13 mouse cellular contexts compared by ENCODE assay signal in the genomic region with DNA sequence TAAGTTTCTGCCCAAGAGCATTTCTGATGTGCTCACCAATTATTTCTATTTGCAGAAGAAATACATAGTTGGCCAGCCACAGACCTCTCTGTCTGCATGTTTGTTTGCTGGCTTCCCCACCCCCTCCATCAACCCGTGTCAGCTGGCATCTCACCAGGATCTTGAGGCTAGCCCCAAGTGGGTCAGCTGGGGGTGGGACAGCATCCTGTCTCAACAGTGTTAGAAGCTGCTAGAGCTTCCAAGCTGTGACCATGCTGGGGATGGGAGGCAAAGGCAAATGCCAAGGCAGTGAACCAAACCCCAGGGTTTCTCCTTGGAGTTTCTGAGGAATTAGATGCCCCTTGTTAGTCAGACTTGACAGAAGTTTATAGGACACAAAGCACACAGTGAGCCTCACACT. TPM values are rescaled to one million over a fixed set of nuclear protein-coding genes. Genes with fewer than 3 reads are reported as not detected.
DNase-seq lines count a peak whose midpoint lies in the region; ATAC-seq and TF ChIP-seq lines count a peak whose summit lies in the region.
"Had no signal": no experiment of that assay in that cellular context is flagged by ENCODE, and none has a peak within 500 bp of the region (broad histone marks: within the 10 kb centered on the region; RNA-seq: fewer than 3 reads in every experiment).

No protein-coding gene starts in this region.

- H3K4me2 ChIP-seq in forebrain, postnatal 0 days (ENCODE audit: low read depth): no peak overlapping the region
- H3K4me2 ChIP-seq: forebrain, embryonic 12.5 days; intestine, embryonic 15.5 days had no signal

- no peak overlapping the region; the same call in 1 of the 2 replicates for H3K9ac ChIP-seq in MEL (ENCODE audit: control insufficient read depth, low read depth, low read length, poor library complexity, severe bottlenecking)
- no peak overlapping the region for H3K9ac ChIP-seq in forebrain, postnatal 0 days
- H3K9ac ChIP-seq: forebrain, embryonic 12.5 days; intestine, embryonic 15.5 days had no signal

- H3K27ac ChIP-seq in MEL (ENCODE audit: control insufficient read depth, low read depth, low read length): peak overlapping the region; percentile 30; the same call in 1 of the 2 replicates
- no peak overlapping the region for H3K27ac ChIP-seq in forebrain, postnatal 0 days (ENCODE audit: low read depth, low read length)
- H3K27ac ChIP-seq: forebrain, embryonic 12.5 days; intestine, embryonic 15.5 days had no signal

- TF ChIP-seq RAD21 in MEL (IDR thresholded peaks at IDR 0.05; ENCODE audit: low read depth, low read length): no peak

- peaks cover 0 to 13% of the 10 kb centered on the region in 2 experiments; a peak in 2 of 4 replicates for H3K36me3 ChIP-seq in MEL (ENCODE audit: control insufficient read depth in 1 of 2, insufficient read depth in 2 of 2, low read length in 2 of 2)
- H3K36me3 ChIP-seq in forebrain, postnatal 0 days (ENCODE audit: insufficient read depth): no peaks in the 10 kb centered on the region
- H3K36me3 ChIP-seq: forebrain, embryonic 12.5 days; intestine, embryonic 15.5 days had no signal

- TF ChIP-seq POLR2A in MEL (IDR thresholded peaks at IDR 0.05; ENCODE audit: control insufficient read depth in 1 of 2, insufficient read depth in 1 of 2, low read depth in 1 of 2, low read length in 2 of 2, poor library complexity in 1 of 2): no peak

- peak; percentile 12 to 61 for DNase-seq in left cerebral cortex, postnatal 10 days (ENCODE audit: extremely low spot score in 1 of 2, low spot score in 2 of 2)
- no peak for DNase-seq in left cerebral cortex, adult 9 months (ENCODE audit: low spot score in 2 of 2)
- DNase-seq in MEL (ENCODE audit: low read depth, low spot score): no peak
- DNase-seq in cerebellum, postnatal 10 days: peak; percentile 48 to 60
- DNase-seq in heart, postnatal 10 days: peak; percentile 31 to 50
- no peak for DNase-seq in MN1 (ENCODE audit: low spot score)
- no peak for DNase-seq in urinary bladder, postnatal 25 days (ENCODE audit: low spot score)
- no peak for DNase-seq in forebrain, postnatal 0 days
- DNase-seq: adrenal gland, postnatal 25 days; layer of hippocampus, postnatal 36 days; right cerebral cortex, postnatal 4 days had no signal

- no peak for TF ChIP-seq CTCF in MEL (IDR thresholded peaks at IDR 0.05 in 2 of 3, conservative IDR thresholded peaks at IDR 0.05 in 1 of 3; ENCODE audit: control insufficient read depth in 1 of 3, insufficient read depth in 1 of 3, low read depth in 2 of 3, low read length in 3 of 3, poor library complexity in 1 of 3, severe bottlenecking in 1 of 3)
- no peak for TF ChIP-seq CTCF in forebrain, postnatal 0 days (IDR thresholded peaks at IDR 0.05; ENCODE audit: low read depth)

- no peaks in the 10 kb centered on the region for H3K9me3 ChIP-seq in MEL (replicated peaks; ENCODE audit: insufficient read depth, low read length)
- H3K9me3 ChIP-seq in forebrain, postnatal 0 days (ENCODE audit: low read length): no peaks in the 10 kb centered on the region
- H3K9me3 ChIP-seq: forebrain, embryonic 12.5 days; intestine, embryonic 15.5 days had no signal

- no peaks in the 10 kb centered on the region for H3K79me2 ChIP-seq in MEL (ENCODE audit: control insufficient read depth, insufficient read depth, low read length, poor library complexity)

- peaks cover 6 to 23% of the 10 kb centered on the region in 2 experiments for H3K4me1 ChIP-seq in MEL (ENCODE audit: control insufficient read depth in 1 of 2, insufficient read depth in 2 of 2, low read length in 2 of 2)
- peaks cover 6% of the 10 kb centered on the region; the same call in 1 of the 2 replicates for H3K4me1 ChIP-seq in forebrain, postnatal 0 days (ENCODE audit: insufficient read depth)
- H3K4me1 ChIP-seq: forebrain, embryonic 12.5 days had no signal

- 39% methylated on average over 1 of the region's 1 CpGs for WGBS in forebrain, postnatal 0 days

- no peak overlapping the region for H3K4me3 ChIP-seq in MEL (ENCODE audit: control insufficient read depth in 1 of 2, insufficient read depth in 1 of 2, low read depth in 2 of 2, low read length in 2 of 2)
- H3K4me3 ChIP-seq in forebrain, postnatal 0 days (ENCODE audit: low read depth, low read length): no peak overlapping the region
- H3K4me3 ChIP-seq: forebrain, embryonic 12.5 days; intestine, embryonic 15.5 days had no signal

- no peaks in the 10 kb centered on the region for H3K27me3 ChIP-seq in MEL (ENCODE audit: control insufficient read depth in 1 of 2, insufficient read depth in 2 of 2, low read length in 2 of 2)
- no peaks in the 10 kb centered on the region for H3K27me3 ChIP-seq in forebrain, postnatal 0 days (ENCODE audit: insufficient read depth, low read length)
- H3K27me3 ChIP-seq: forebrain, embryonic 12.5 days; intestine, embryonic 15.5 days had no signal

- intact Hi-C loops in left cerebral cortex, postnatal 10 days (cut with DNase I): loop anchor here (10.0 kb wide), 1 partner anchor 241 kb away; no protein-coding TSS in a partner anchor
- intact Hi-C loops in heart, postnatal 10 days (cut with DNase I): loop anchor here (10.0 kb wide), 1 partner anchor 241 kb away; no protein-coding TSS in a partner anchor

- ATAC-seq in forebrain, postnatal 0 days: no peak
- ATAC-seq: intestine, embryonic 15.5 days had no signal

- no peak for TF ChIP-seq EP300 in MEL (IDR thresholded peaks at IDR 0.05; ENCODE audit: low read depth in 1 of 2, low read length in 2 of 2)

TF ChIP-seq in MEL, 35 proteins besides CTCF, POLR2A, EP300 and RAD21:
- no peak for TF ChIP-seq CHD2 (IDR thresholded peaks at IDR 0.05; ENCODE audit: low read length)
- TF ChIP-seq USF2 (IDR thresholded peaks at IDR 0.05; ENCODE audit: borderline replicate concordance in 1 of 2, insufficient read depth in 1 of 2, low read depth in 1 of 2, low read length in 2 of 2): no peak
- TF ChIP-seq MAFK (IDR thresholded peaks at IDR 0.05; ENCODE audit: borderline replicate concordance, low read depth, low read length): no peak

RNA-seq across cellular contexts. Expression of a gene that starts 34.1 kb away (rescaled TPM):
- 10 to 100 TPM; 47.5 to 50.0 TPM for total RNA-seq in left cerebral cortex, postnatal 10 days (2021)
- total RNA-seq in MEL (2012; rRNA removed): 50.0 and 57.4 TPM in 2 replicates
- 10 to 100 TPM in 1 of 2 experiments, not detected in 1; 71.3 TPM for polyA plus RNA-seq in MEL (2012; ENCODE audit: insufficient read depth in 1 of 2, insufficient read length in 2 of 2, low read depth in 1 of 2, low replicate concordance in 2 of 2, missing spikeins in 1 of 2)
- total RNA-seq in heart, postnatal 10 days (2021): 10 to 100 TPM; 54.8 to 60.2 TPM
- 38.1 and 38.7 TPM in 2 replicates for total RNA-seq in forebrain, postnatal 0 days (2014; rRNA removed)
- 44.1 and 45.3 TPM in 2 replicates for polyA plus RNA-seq in forebrain, postnatal 0 days (2015; fragmentation: Nextera tagmentation; extraction: Ambion mirVana)

RNA-seq across cellular contexts. Expression of a gene that starts 36.4 kb away (rescaled TPM):
- total RNA-seq in left cerebral cortex, postnatal 10 days (2021): 10 to 100 TPM; 33.9 to 37.5 TPM
- total RNA-seq in MEL (2012; rRNA removed): 2.6 and 5.6 TPM in 2 replicates
- polyA plus RNA-seq in MEL (2012; ENCODE audit: insufficient read depth in 1 of 2, insufficient read length in 2 of 2, low read depth in 1 of 2, low replicate concordance in 2 of 2, missing spikeins in 1 of 2): 1 to 10 TPM in 1 of 2 experiments, not detected in 1; 4.1 TPM
- total RNA-seq in heart, postnatal 10 days (2021): 10 to 100 TPM; 20.0 to 20.2 TPM
- total RNA-seq in forebrain, postnatal 0 days (2014; rRNA removed): 14.4 and 16.8 TPM in 2 replicates
- polyA plus RNA-seq in forebrain, postnatal 0 days (2015; fragmentation: Nextera tagmentation; extraction: Ambion mirVana): 21.3 and 23.2 TPM in 2 replicates

Comparison
In these comparisons a context has a peak if more than half of its experiments do, and no peak if none do; other contexts are left out.
1. DNase-seq: peak in left cerebral cortex, postnatal 10 days (2 of 2), cerebellum, postnatal 10 days (2 of 2) and heart, postnatal 10 days (2 of 2); none in left cerebral cortex, adult 9 months (0 of 2), MEL (single experiment), MN1 (single experiment), urinary bladder, postnatal 25 days (single experiment) and forebrain, postnatal 0 days (single experiment).